Mouse (Mus musculus) ES-E14 (cell line): ENCODE measurements around the gene Ccdc93. TPM values are rescaled to one million over a fixed set of nuclear protein-coding genes. Genes with fewer than 3 reads are reported as not detected.

Experiments
- DNase-seq: peaks from one replicate; pipeline ENCODE4 v3.0.0-alpha.2; 2013; ENCODE audit warnings: low read depth, low spot score
- H3K27ac ChIP-seq: 2 replicates; pipeline ENCODE4 v1.5.1; 2012; ENCODE audit warnings: low read depth, mild to moderate bottlenecking, low read length, moderate library complexity, mixed read lengths; ENCODE audit not compliant: poor library complexity, insufficient read depth, severe bottlenecking
- H3K36me3 ChIP-seq: 2 replicates; pipeline ENCODE4 v1.6.1; 2012; ENCODE audit warnings: mild to moderate bottlenecking, low read length, moderate library complexity, mixed read lengths; ENCODE audit not compliant: control insufficient read depth, poor library complexity, insufficient read depth, severe bottlenecking
- H3K4me1 ChIP-seq, 2 experiments: fragments of 150-350 bp in 1 of 2; sonication (generic) in 1 of 2; 2 replicates each; pipeline ENCODE4 v1.6.1; 2012; ENCODE audit warnings: low read length in 2 of 2, mild to moderate bottlenecking in 1 of 2, mixed read lengths in 1 of 2; ENCODE audit not compliant: control insufficient read depth in 2 of 2, insufficient read depth in 2 of 2, poor library complexity in 1 of 2
- H3K4me3 ChIP-seq, 2 experiments: fragments of 150-350 bp in 1 of 2; sonication (generic) in 1 of 2; 2 replicates each; pipeline ENCODE4 v1.5.1; 2012; ENCODE audit warnings: low read length in 2 of 2, low read depth in 1 of 2, mild to moderate bottlenecking in 1 of 2, mixed read lengths in 1 of 2; ENCODE audit not compliant: insufficient read depth in 1 of 2, poor library complexity in 1 of 2, severe bottlenecking in 1 of 2
- H3K9ac ChIP-seq: 2 replicates; pipeline ENCODE4 v1.6.1; 2012; ENCODE audit warnings: low read depth, mild to moderate bottlenecking, low read length, mixed read lengths; ENCODE audit not compliant: poor library complexity, insufficient read depth, severe bottlenecking
- H3K9me3 ChIP-seq: fragments of 150-350 bp; sonication (generic); 2 replicates; pipeline ENCODE4 v1.6.1; 2012; ENCODE audit warnings: low read depth, mild to moderate bottlenecking, low read length; ENCODE audit not compliant: control insufficient read depth, insufficient read depth
- CHD2 ChIP-seq: IDR thresholded peaks from 2 replicates; pipeline ENCODE4 v1.6.1; 2014; ENCODE audit warnings: mild to moderate bottlenecking, low read depth, low read length, inconsistent platforms
- HCFC1 ChIP-seq: IDR thresholded peaks from 2 replicates; pipeline ENCODE4 v1.6.1; 2012; ENCODE audit warnings: low read length, inconsistent platforms, borderline replicate concordance; ENCODE audit not compliant: insufficient read depth
- MAFK ChIP-seq: IDR thresholded peaks from 2 replicates; pipeline ENCODE4 v1.6.1; 2014; ENCODE audit warnings: mild to moderate bottlenecking, low read depth, low read length, inconsistent platforms; ENCODE audit not compliant: insufficient read depth
- ZC3H11A ChIP-seq: IDR thresholded peaks from 2 replicates; pipeline ENCODE4 v1.6.1; 2012; ENCODE audit warnings: low read depth, mild to moderate bottlenecking, inconsistent platforms, low read length, borderline replicate concordance
- ZNF384 ChIP-seq: IDR thresholded peaks from 2 replicates; pipeline ENCODE4 v1.6.1; 2012; ENCODE audit warnings: low read depth, low read length, inconsistent platforms
- in situ Hi-C, 2 experiments: fragments of 600-800 bp; cut with MboI; formaldehyde crosslinking; loops; one replicate each; pipeline ENCODE4 v1.15.1; 2025; ENCODE audit warnings: low sequenced_read_pairs in 2 of 2, inconsistent platforms in 1 of 2; ENCODE audit not compliant: unreplicated experiment in 2 of 2
- total RNA-seq: library from RNA; depleted of rRNA; stranded (reverse); fragments of 300-350 nt; gene quantifications from 2 replicates; pipeline ENCODE4 v1.2.3, GENCODE M21; 2012

The Ccdc93 gene
- total RNA-seq, 1 experiment, result 11.7 TPM

DNA sequence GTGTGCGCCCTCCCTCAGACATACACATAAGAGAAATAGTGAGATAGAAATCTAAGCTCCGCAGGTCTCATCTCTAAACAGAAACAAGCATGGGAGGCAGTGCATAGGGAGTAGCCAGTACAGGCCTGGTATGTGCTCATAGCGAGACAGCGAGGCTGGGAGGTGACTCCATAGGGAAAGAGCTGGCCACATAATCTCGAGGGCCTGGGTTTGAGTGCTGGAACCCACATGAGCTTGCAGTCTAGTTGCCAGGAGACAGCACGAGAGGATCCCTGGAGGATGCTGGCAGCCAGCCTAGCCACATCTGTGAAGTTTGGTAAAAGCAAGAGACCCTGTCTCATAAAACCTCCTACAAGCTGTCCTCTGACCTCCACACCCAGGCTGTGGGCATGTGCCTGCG, 20.2 kb downstream of the Ccdc93 start:
- Histone ChIP-seq H3K9me3 (no peaks in the 10 kb centered on the region), H3K27ac (no peak overlapping the region), H3K36me3 (peaks cover 15% of the 10 kb centered on the region; the same call in 1 of the 2 replicates), H3K4me3 (no peak overlapping the region), H3K4me1 (no peaks in the 10 kb centered on the region), H3K9ac (no peak overlapping the region)
- TF ChIP-seq CHD2 (no peak), ZNF384 (no peak), HCFC1 (no peak), ZC3H11A (no peak), MAFK (no peak)
- no peak for DNase-seq
- in situ Hi-C loops, result no loop called here

DNA sequence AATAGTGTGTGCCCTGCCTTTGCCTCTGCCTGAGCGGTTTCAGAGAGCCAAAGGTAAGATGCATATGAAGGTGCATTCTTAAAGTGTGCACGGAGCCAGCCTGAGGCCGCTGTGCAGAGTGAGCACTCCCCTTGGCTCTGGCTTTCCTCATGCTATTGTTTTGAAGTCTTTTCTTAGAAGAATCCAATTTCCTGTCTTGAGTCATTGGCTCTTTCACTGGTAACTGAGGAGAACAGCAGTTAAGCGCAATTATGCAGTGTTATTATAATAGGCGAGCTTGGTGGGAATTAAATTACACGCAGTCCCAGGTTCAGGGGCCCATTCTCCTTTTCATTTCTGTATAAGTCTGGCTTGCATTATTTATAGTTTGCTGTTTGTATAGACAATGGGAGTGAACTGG, 21.6 kb downstream of the Ccdc93 start:
- no peak for TF ChIP-seq MAFK
- H3K27ac ChIP-seq, result no peak overlapping the region
- no peak overlapping the region for H3K9ac ChIP-seq
- no peak overlapping the region for H3K4me3 ChIP-seq
- H3K36me3 ChIP-seq, result peaks cover 11% of the 10 kb centered on the region; the same call in 1 of the 2 replicates
- no peaks in the 10 kb centered on the region for H3K4me1 ChIP-seq
- H3K9me3 ChIP-seq, result no peaks in the 10 kb centered on the region
- in situ Hi-C loops, result no loop called here
- no peak for DNase-seq

DNA sequence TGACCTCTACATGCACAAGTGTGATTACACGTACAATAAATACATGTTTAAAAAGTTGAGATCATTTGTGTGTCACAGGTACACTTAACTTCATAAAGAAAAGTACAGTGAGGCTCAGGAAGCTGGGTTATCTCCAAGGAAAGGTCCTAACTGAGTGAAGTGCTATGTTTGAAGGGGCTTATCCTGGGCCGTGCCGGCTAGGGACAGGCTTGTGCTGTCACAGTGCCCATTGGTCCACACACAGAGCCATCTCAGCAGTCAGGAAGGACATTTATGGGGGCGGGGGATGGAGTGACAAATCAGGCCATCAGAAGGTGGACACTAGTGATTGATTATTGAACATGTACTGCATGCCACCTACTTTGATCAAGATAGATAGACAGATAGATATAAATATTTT, 22.2 kb downstream of the Ccdc93 start:
- in situ Hi-C loops, result no loop called here
- H3K9ac ChIP-seq, result no peak overlapping the region
- H3K36me3 ChIP-seq, result peaks cover 11% of the 10 kb centered on the region; the same call in 1 of the 2 replicates
- H3K4me3 ChIP-seq, result no peak overlapping the region
- no peaks in the 10 kb centered on the region for H3K4me1 ChIP-seq
- H3K9me3 ChIP-seq, result no peaks in the 10 kb centered on the region
- no peak for TF ChIP-seq ZNF384
- no peak for TF ChIP-seq ZC3H11A
- no peak for TF ChIP-seq HCFC1
- TF ChIP-seq MAFK, result no peak
- TF ChIP-seq CHD2, result no peak
- DNase-seq, result no peak
- no peak overlapping the region for H3K27ac ChIP-seq

DNA sequence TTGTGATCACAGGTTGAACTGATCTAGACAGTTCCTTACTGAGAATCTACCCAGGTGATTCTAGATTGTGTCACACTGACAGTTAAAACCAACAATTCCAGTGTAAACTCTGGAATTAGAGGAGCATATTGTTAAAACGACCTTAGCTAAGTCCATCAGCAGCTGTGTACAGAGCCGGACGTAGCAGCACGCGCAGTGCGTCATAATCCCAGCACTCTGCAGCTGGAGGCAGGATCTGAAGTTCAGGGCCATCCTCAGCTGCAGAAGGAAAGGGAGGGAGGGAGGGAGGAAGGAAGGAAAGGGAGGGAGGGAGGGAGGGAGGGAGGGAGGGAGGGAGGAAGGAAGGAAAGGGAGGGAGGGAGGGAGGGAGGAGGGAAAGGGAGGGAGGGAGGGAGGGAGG, 24.1 kb downstream of the Ccdc93 start:
- in situ Hi-C loops, result no loop called here
- DNase-seq, result no peak
- H3K4me1 ChIP-seq, result no peaks in the 10 kb centered on the region
- TF ChIP-seq HCFC1 (no peak), ZNF384 (no peak), ZC3H11A (no peak), MAFK (no peak)
- no peak overlapping the region for H3K9ac ChIP-seq
- H3K27ac ChIP-seq, result no peak overlapping the region
- H3K36me3 ChIP-seq, result no peaks in the 10 kb centered on the region; the same call in 1 of the 2 replicates
- no peaks in the 10 kb centered on the region for H3K9me3 ChIP-seq
- H3K4me3 ChIP-seq, result no peak overlapping the region

DNA sequence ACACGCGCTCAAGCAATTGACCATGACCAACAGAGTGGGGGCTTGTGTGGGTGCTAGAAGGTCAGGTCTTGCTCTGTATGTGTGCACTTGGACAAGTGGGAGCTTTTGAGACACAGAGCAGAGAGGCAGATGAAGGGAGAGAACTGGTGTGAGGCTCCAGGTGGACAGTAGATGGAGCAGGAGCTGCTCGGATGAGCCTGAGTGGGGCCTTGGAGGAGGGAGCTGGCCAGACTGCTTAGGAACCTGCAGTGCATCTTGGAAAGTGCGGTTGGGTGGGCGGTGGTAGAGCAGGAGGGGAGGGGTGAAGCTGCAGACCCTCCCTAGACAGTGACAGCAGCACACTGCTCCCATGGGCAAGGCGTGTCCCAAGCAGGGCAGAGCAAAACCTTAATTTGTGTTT, 29.2 kb downstream of the Ccdc93 start:
- Histone ChIP-seq H3K27ac (no peak overlapping the region), H3K9ac (no peak overlapping the region), H3K4me1 (no peaks in the 10 kb centered on the region), H3K9me3 (no peaks in the 10 kb centered on the region), H3K4me3 (no peak overlapping the region), H3K36me3 (no peaks in the 10 kb centered on the region; the same call in 1 of the 2 replicates)
- DNase-seq, result no peak
- in situ Hi-C loops, result no loop called here
- TF ChIP-seq ZC3H11A, result no peak
